Mouse (Mus musculus) left cerebral cortex, adult 2 months (tissue): ENCODE results near the gene Fzr1. TPM values are rescaled to one million over a fixed set of nuclear protein-coding genes. Genes with fewer than 3 reads are reported as not detected.
A peak's percentile ranks its signal among the peaks of the same experiment; 100 is the strongest.

Experiments used
- DNase-seq, 2 experiments: peaks; one replicate each; pipeline ENCODE4 v3.0.0; 2021 to 2022; ENCODE audit warnings: low spot score in 2 of 2, mixed read lengths in 1 of 2; ENCODE audit errors: extremely low spot score in 1 of 2
- H3K27ac ChIP-seq: fragments of 200-600 bp; 2 replicates; pipeline ENCODE4 v1.8.1; 2022
- H3K4me3 ChIP-seq: fragments of 200-600 bp; 2 replicates; pipeline ENCODE4 v1.8.1; 2022
- CTCF ChIP-seq: fragments of 200-600 bp; IDR thresholded peaks from 2 replicates; pipeline ENCODE4 v1.8.1; 2022; ENCODE audit warnings: antibody characterized with exemption, mild to moderate bottlenecking, moderate library complexity
- intact Hi-C: fragments of 180-260 bp; cut with DNase I; formaldehyde crosslinking; loops from one replicate; pipeline ENCODE4 v1.15.1; 2025
- microRNA-seq, 2 experiments: library from miRNA; unstranded; fragments of <30 nt; microRNA quantifications; one replicate each; pipeline ENCODE4 v1.2.0; 2021
- total RNA-seq, 2 experiments: library from RNA; stranded (reverse); gene quantifications; 2 replicates each; pipeline ENCODE4 v1.2.3; 2021

Gene Fzr1
- total RNA-seq, 2 experiments from 2014 or later, result 69.1 to 70.6 TPM

GRCm38 (mm10) chr10:81318589-81319329 is 59.6 kb downstream of the Fzr1 start:
- no peak for DNase-seq
- H3K27ac ChIP-seq, result no peak overlapping the region; the same call in 1 of the 2 replicates
- H3K4me3 ChIP-seq, result no peak overlapping the region
- no peak for TF ChIP-seq CTCF
- intact Hi-C loops, result loop anchor here (2.0 kb wide), 1 partner anchor 30 kb away; no protein-coding TSS in a partner anchor

- intact Hi-C loops, result no loop called here
- no peak overlapping the region for H3K4me3 ChIP-seq
- no peak for TF ChIP-seq CTCF
- H3K27ac ChIP-seq, result 0 out of 2 replicates have a peak overlapping the region, but pooled peaks have one; percentile 24
- no peak for DNase-seq
These were observed 61.0 kb downstream of the Fzr1 start for GRCm38 (mm10) chr10:81317273-81317672.

GRCm38 (mm10) chr10:81316338-81317060 is 61.8 kb downstream of the Fzr1 start:
- no peak for DNase-seq
- intact Hi-C loops, result no loop called here
- H3K27ac ChIP-seq, result 0 out of 2 replicates have a peak overlapping the region, but pooled peaks have one; percentile 24
- H3K4me3 ChIP-seq, result no peak overlapping the region
- TF ChIP-seq CTCF, result peak; percentile 50

Small RNA genes lying within 50 kb of the gene (microRNA-seq; reads per million reads assigned to microRNA genes)
- gene Mir1191b, result 0 reads per million in 2 experiments
- 1.9 to 4.5 reads per million in 2 experiments for gene Mir6913

Other genes starting within 250 kb of the Fzr1 start
- gene Zbtb7a, start 243.3 kb downstream of the Fzr1 start, total RNA-seq, result 100 to 1,000 TPM; 130 to 132 TPM
- 10 to 100 TPM; 26.7 to 32.0 TPM for gene Pias4, start 210.6 kb downstream of the Fzr1 start, total RNA-seq
- gene Eef2, start 201.9 kb downstream of the Fzr1 start, total RNA-seq, result 100 to 1,000 TPM; 884 to 901 TPM
- gene Dapk3, start 195.5 kb downstream of the Fzr1 start, total RNA-seq, result 10 to 100 TPM; 74.6 to 89.4 TPM
- gene 4930442H23Rik, start 194.7 kb downstream of the Fzr1 start, total RNA-seq, result not detected
- under 1 TPM in 1 of 2 experiments, not detected in 1; 0.42 TPM for gene Nmrk2, start 176.5 kb downstream of the Fzr1 start, total RNA-seq
- gene Atcay, start 147.7 kb downstream of the Fzr1 start, total RNA-seq, result 100 to 1,000 TPM; 203 to 206 TPM
- 10 to 100 TPM; 70.9 to 76.2 TPM for gene Zfr2, start 145.4 kb downstream of the Fzr1 start, total RNA-seq
- gene Matk, start 125.6 kb downstream of the Fzr1 start, total RNA-seq, result 100 to 1,000 TPM; 212 to 221 TPM
- gene Mrpl54, start 111.6 kb downstream of the Fzr1 start, total RNA-seq, result 10 to 100 TPM; 41.3 to 42.8 TPM
- 10 to 100 TPM; 35.8 to 38.6 TPM for gene Apba3, start 111.6 kb downstream of the Fzr1 start, total RNA-seq
- gene Tjp3, start 86.9 kb downstream of the Fzr1 start, total RNA-seq, result under 1 TPM; 0.26 to 0.45 TPM
- 100 to 1,000 TPM; 431 TPM for gene Pip5k1c, start 85.6 kb downstream of the Fzr1 start, total RNA-seq
- 10 to 100 TPM; 31.3 to 31.8 TPM for gene Cactin, start 57.4 kb downstream of the Fzr1 start, total RNA-seq
- under 1 TPM; 0.70 to 0.82 TPM for gene Tbxa2r, start 49.8 kb downstream of the Fzr1 start, total RNA-seq
- gene Gipc3, start 35.2 kb downstream of the Fzr1 start, total RNA-seq, result 1 to 10 TPM; 1.7 to 2.1 TPM
- 10 to 100 TPM; 27.3 to 29.5 TPM for gene Hmg20b, start 28.0 kb downstream of the Fzr1 start, total RNA-seq
- 10 to 100 TPM; 38.2 to 40.2 TPM for gene Mfsd12, start 21.0 kb downstream of the Fzr1 start, total RNA-seq
- 1 to 10 TPM in 1 of 2 experiments, under 1 TPM in 1; 1.00 to 1.3 TPM for gene 4930404N11Rik, start 12.7 kb downstream of the Fzr1 start, total RNA-seq
- gene Dohh, start 5.9 kb upstream of the Fzr1 start, total RNA-seq, result 10 to 100 TPM; 87.1 to 95.1 TPM
- 1 to 10 TPM; 2.0 to 3.4 TPM for gene Gm48551, start 6.0 kb upstream of the Fzr1 start, total RNA-seq
- 1 to 10 TPM; 5.1 to 7.1 TPM for gene Gm48552, start 10.5 kb upstream of the Fzr1 start, total RNA-seq
- 1 to 10 TPM; 1.3 to 1.4 TPM for gene Smim24, start 14.5 kb upstream of the Fzr1 start, total RNA-seq
- gene Nfic, start 77.1 kb upstream of the Fzr1 start, total RNA-seq, result 10 to 100 TPM; 93.4 to 94.9 TPM
- gene Celf5, start 104.2 kb upstream of the Fzr1 start, total RNA-seq, result 100 to 1,000 TPM; 284 to 288 TPM
- 10 to 100 TPM; 78.3 to 80.8 TPM for gene Ncln, start 117.9 kb upstream of the Fzr1 start, total RNA-seq
- under 1 TPM; 0.56 to 0.70 TPM for gene S1pr4, start 121.6 kb upstream of the Fzr1 start, total RNA-seq
- gene Gna15, start 145.7 kb upstream of the Fzr1 start, total RNA-seq, result 1 to 10 TPM; 1.3 to 2.8 TPM
- gene Gna11, start 166.7 kb upstream of the Fzr1 start, total RNA-seq, result 100 to 1,000 TPM; 106 to 110 TPM
- gene Aes, start 181.0 kb upstream of the Fzr1 start, total RNA-seq, result 100 to 1,000 TPM; 637 to 727 TPM
- gene Tle2, start 196.0 kb upstream of the Fzr1 start, total RNA-seq, result 10 to 100 TPM; 36.2 to 40.7 TPM
- gene Tle6, start 222.6 kb upstream of the Fzr1 start, total RNA-seq, result 10 to 100 TPM; 10.3 to 12.9 TPM
- 1 to 10 TPM; 2.6 to 2.9 TPM for gene BC025920, start 227.8 kb upstream of the Fzr1 start, total RNA-seq
- gene Sirt6, start 249.3 kb upstream of the Fzr1 start, total RNA-seq, result 10 to 100 TPM; 26.8 to 28.6 TPM